Mouse (Mus musculus) kidney, adult 8-10 months (tissue): ENCODE data around the gene Smad3.

Experiments
- DNase-seq, 2 experiments: peaks; one replicate each; pipeline ENCODE4 v3.0.0; 2022

Gene Smad3

GRCm38 (mm10) chr9:63697606-63698005 lies 60.2 kb downstream of the Smad3 start:
- no peak for DNase-seq

DNA sequence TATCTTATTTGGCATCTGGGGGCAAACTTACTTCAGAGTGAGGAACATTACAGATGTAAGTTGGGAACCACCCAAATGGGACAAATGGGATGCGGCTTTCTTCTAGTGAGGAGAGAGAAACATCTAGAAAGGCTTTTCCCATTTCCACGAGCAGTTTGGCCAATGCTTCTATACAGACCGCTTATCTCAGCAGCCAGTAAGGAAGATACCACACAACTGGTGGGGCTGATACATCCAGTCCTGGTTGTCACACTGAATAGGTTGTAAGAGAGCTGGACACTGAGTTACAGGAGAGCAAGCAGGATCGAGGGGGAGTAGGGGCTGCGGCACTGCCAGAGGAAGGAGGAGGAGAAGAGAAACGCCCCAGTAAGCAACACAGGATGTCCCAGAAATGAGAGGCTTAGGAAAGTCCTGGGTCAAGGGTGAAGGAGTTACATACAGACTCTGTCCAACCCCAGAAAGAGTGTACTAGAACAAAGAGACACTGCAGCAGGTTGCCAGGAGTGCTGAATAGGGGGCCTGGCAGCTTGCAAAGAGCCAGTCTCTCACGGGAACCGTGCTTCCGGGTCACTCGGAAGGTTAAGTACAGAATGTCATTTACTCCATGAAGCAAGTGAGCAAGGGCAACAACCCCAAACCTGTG lies 61.2 kb downstream of the Smad3 start:
- no peak for DNase-seq

DNA sequence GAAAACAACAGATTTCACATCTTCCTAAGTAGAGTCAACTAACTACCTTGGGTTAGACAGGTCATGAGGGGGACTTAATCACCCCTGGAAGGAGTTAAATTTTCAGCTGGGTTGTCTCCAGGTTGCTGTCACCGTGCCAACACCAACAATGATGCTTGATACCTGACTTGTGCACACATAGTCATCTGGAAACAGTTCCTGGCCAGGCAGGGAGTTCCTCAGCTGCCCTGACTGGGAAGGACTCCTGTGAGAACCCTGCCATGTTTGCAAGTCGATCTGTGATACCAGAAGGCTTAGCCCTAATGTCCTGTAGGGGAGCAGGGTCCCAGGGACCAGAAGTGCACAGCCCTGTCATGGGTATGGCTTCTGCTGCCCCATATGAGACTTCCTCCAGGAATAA lies 65.8 kb downstream of the Smad3 start:
- no peak for DNase-seq

GRCm38 (mm10) chr9:63690511-63690910 lies 67.3 kb downstream of the Smad3 start:
- DNase-seq: no peak

DNA sequence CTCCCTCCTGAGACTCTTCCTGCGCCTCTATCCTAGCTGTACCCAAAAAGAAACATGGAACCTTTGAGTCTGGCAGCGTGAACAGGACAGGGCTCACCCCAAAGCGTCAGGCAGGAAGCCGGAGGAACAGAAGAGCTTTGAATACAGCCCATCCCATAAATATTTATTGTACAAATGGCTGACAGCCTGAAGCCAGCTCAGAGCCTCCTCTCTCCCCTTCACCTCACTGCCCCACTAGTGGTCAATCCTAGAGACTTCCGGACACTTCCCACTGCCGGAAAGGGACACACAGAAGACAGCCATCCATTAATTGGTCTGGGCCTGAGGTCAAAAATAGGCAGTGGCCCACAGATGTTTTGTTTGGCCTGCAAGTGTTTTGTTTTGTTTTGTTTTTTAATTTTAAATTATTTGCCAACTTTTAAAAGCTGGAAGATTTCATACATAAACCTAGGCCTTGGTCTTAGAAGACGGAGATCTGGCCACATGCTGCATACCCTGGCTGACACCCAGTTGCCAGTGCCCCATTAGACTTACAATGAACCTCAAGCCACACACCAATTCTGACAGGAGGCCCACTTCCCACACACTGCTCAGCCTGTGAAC lies 70.3 kb downstream of the Smad3 start:
- peak; percentile 23 to 63 for DNase-seq

DNA sequence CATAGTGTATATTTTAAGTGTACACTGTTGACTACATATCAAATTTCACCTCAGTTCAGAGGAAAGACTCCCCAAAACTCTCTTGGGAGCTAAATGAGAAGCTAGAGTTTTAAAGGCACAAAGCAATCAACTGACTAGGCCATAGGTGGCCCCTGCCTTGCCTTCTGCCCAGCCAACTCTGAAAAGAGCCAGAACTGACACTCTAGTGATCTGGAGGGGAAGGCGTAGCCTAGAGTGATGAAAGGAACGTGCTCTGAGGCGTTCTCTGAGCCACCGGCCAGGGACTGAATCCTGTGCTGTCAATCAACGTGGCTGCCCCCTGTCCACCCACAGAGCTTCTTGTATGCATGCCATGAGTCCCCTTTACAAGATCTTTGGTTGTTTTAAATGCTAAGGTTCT lies 72.4 kb downstream of the Smad3 start:
- DNase-seq: no peak

GRCm38 (mm10) chr9:63684277-63684676 lies 73.5 kb downstream of the Smad3 start:
- no peak for DNase-seq

- no peak for DNase-seq
Observed at GRCm38 (mm10) chr9:63682943-63683342, 74.9 kb downstream of the Smad3 start.

DNA sequence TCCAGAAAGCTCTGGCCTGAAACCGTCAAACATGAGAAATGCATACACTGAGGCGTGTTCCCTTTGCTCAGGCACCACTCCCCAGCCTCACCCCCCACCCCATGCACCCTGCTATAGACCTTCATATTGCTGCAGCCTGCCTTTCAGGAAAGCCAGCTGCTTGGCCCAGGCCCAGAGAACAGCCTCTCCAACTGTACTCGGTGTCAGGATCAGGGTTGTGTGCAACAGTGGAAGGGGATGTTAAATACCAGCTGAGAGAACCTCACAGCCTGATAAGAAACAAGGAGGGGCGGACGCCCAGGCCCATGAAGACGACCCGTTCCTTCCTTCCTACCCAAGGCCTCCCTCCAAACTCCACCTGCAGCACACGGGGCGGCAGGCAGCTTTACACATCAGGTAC lies 75.5 kb downstream of the Smad3 start:
- DNase-seq: no peak

DNA sequence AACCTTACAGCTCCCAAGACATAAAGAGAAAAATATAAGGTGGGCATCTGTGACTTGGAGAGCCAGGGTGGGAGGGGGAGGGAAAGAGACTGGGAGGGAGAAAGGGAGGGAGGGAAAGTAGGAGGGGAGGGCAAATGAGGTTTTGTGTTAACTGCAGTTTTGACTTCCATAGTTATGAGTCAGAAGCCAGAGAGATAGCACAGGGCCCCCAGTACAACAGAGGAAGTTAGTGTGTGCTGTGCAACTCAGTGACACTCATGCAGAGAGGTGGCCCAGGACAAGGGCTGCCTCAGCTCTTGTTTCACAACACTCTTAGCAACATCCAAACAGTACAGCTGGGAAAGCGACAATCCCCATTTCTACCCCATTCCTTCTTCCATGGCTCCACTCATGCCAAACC lies 79.7 kb downstream of the Smad3 start:
- no peak for DNase-seq

- no peak for DNase-seq
Observed at GRCm38 (mm10) chr9:63677621-63678020, 80.2 kb downstream of the Smad3 start.

GRCm38 (mm10) chr9:63674613-63675012 lies 83.2 kb downstream of the Smad3 start:
- DNase-seq: no peak

DNA sequence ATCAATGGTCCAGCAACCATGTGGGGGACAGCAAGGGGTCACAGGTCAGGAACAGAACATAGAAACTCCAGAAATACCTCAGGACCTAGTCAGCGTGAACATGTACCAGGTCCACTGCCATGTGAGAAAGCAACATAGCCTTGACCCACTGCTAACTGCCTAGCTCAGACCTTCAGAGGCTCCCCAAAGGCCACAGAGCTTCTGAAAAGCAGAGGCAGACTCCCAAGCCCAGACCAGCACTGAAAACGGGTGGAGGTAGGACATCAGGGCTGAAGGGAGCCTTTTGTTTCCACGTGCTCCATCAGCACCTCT lies 84.3 kb downstream of the Smad3 start:
- DNase-seq: no peak

DNA sequence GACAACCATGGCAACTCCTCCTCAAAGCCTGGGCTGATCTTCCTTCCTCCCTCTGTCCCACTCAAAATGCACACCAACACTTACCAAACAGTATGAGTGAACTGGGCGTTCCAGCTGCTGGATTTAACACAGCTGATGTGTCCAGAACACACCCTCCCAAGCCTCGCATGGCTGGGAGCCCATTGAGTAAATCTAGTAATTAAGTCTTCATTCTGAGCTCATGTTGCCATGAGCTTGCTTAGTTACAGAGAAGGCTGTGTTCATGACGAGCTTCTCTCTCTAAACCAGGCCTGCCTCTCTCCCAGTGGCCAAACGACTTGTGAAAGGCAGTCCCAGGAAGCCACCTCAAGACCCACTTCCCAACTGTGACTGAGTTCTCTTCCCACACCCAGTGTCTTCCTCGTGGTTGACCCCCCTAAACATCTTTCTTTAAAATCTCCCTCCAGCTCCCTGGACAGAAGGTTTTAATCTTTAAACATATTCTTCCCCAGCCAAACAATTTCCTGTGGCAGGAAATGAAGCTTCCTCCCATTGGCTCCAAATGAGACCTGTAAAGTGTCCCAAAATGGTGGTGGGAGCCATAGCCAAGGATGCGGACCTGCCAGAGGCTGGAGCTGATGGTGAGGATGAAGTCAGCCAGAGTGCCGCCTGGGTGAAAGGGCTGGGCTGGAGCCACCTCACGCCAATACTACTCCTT lies 84.8 kb downstream of the Smad3 start:
- DNase-seq: no peak

- DNase-seq: peak in 1 of 2 experiments; percentile 55
Observed at GRCm38 (mm10) chr9:63669816-63670215, 88.0 kb downstream of the Smad3 start.

- DNase-seq: peak; percentile 72 to 80
Observed at GRCm38 (mm10) chr9:63668621-63669020, 89.2 kb downstream of the Smad3 start.

DNA sequence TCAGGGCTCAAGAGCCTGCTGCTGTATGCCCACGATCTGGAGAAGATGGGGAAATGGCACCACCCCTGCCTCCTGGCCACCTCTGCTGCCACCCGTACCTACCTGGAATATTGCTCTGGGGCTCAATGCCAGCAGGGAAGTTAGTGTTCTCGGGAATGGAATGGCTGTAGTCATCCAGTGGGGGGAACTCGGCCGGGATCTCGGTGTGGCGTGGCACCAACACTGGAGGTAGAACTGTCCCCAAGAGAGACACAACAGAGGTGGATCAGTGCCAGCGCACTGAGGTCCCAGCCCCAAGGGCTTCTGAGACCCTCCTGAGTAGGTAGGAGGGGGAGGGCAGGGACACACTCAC lies 90.4 kb downstream of the Smad3 start:
- DNase-seq: no peak

- peak; percentile 54 to 68 for DNase-seq
Observed at GRCm38 (mm10) chr9:63666612-63667372, 91.0 kb downstream of the Smad3 start.

DNA sequence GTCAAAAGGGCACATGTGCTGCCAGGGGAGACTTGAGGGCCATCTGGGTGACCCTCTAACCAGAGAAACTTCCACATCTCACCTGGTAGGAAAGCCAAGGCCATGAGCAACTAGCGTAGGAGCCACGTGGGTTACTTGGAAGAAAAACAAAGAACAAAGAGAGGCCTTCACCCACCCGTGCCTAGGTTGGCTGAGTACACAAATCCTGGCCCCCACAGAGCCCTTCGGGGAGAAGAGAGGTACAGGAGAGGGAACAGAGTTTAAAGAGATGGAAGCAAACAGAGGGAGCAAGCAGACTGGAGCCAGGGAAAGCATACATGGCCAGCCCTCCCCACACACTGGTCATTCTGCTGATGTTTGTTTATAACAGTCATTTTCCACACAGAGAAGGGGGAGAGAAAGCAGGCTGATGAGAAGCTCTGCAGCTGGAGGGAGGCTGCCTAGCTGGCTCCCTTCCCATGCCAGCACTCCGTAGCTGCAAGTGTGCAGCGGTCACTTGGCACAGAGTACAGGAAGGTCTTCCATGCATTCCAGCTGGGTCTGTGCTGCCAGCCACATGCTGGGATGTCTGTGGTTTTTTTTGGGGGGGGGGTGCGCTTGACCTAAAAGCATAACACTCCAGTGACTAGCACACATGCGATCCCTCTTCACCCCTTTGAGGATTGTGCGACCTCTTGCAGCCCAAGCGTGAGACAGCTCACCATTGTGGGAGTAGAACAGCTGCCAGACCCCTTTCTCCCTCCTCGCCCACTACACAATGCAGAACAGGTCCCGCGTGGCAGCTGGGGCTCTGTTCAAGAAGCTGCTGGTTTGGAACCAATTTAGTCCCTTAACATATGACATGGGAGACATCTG lies 92.8 kb downstream of the Smad3 start:
- peak; percentile 66 to 70 for DNase-seq

DNA sequence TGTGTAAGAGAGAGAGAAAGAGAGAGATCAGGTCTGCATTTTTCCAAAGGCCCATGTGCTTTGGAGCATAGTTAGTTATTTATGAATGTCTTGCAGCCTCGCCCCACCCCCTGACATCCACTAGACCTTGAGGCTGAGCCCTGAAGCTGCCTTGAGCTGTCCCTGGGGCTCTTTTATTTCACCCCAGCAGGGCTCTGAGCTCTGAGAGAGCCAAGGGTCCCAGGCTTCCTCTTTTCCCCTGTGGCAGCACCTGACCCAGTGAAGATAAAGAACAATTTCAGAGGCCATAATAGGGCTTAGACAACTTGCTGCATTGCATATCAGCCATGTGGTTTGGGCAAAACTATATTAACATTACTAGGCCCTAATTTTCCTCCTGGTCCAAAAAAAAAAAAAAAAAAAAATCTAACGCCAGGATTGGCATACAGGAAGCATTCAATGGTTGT lies 93.5 kb downstream of the Smad3 start:
- DNase-seq: peak; percentile 74 to 75

- DNase-seq: no peak
Observed at GRCm38 (mm10) chr9:63663222-63663621, 94.6 kb downstream of the Smad3 start.

DNA sequence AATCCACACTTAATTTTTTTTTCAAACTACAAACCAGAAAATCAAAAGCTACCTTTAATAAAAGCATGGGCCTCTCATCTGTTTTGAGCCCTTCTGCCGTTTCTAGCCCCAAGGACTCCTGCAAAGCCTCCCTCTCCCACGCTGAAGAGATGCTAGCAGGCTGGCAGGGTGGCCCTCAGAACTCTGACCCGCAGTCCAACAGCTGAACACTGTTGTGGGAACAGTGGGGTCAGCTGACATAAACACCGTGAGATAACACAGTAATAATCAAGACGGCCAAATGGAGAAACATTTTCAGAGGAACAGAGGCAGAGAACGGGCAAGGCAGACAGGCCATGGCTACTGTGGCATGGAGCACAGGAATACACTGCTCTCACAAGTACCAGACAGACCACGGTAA lies 95.0 kb downstream of the Smad3 start:
- DNase-seq: peak; percentile 71 to 73

DNA sequence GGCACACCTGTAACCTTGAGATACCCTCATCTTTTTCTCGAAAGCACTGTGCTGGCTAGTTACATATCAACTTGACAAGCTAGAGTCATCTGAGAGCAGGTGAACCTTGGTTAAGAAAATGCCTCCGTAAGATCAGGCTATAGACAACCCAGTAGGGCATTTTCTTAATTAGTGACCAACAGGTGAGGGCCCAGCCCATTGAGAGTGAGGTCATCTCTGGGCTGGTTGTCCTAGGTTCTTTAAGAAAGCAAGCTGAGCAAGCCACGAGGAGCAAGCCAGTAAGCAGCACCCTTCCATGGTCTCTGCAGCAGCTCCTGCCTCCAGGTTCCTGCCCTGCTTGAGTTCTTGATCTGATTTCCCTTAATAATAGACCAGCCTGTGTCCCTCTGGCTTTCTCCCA lies 97.1 kb downstream of the Smad3 start:
- peak; percentile 42 to 78 for DNase-seq
